ENCODE assay signal across 11 mouse cellular contexts in the genomic region with DNA sequence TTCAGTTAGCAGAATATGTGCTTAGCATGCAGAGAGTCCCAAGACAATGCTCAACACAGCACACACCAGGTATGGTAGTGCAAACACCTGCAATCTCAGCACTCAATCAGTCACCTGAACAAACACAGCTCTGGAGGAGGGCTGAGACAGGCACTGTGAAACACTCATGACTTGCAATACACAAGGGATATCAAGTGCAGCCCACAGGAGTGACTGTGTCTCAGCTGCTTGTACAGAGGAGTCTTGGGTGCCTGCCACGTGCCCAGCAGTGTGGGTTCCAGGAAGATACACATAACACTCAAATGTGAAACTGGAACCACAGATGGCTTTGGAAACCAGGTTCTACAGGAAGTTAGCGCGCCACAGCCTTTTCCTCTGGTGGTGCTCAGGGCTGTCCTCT. TPM values are rescaled to one million over a fixed set of nuclear protein-coding genes. Genes with fewer than 3 reads are reported as not detected.
DNase-seq lines count a peak whose midpoint lies in the region; ATAC-seq lines count a peak whose summit lies in the region.
"Had no signal": no experiment of that assay in that cellular context is flagged by ENCODE, and none has a peak within 500 bp of the region (broad histone marks: within the 10 kb centered on the region; RNA-seq: fewer than 3 reads in every experiment).

No protein-coding gene starts in this region.

- no peaks in the 10 kb centered on the region for H3K9me3 ChIP-seq in hindbrain, embryonic 14.5 days (ENCODE audit: control insufficient read depth, low read length)
- H3K9me3 ChIP-seq: forebrain, embryonic 13.5 days; limb, embryonic 13.5 days had no signal

- H3K27ac ChIP-seq in hindbrain, embryonic 14.5 days: no peak overlapping the region
- H3K27ac ChIP-seq: forebrain, embryonic 13.5 days; limb, embryonic 13.5 days had no signal

- H3K36me3 ChIP-seq in hindbrain, embryonic 14.5 days (replicated peaks; ENCODE audit: control insufficient read depth, insufficient read depth): peaks cover 79% of the 10 kb centered on the region

- peak; percentile 80 for DNase-seq in 416B (ENCODE audit: low read depth)
- DNase-seq in left cerebral cortex, postnatal 36 days (ENCODE audit: low spot score in 2 of 2): peak; percentile 45 to 58
- DNase-seq in right cerebral cortex, postnatal 14 days: peak; percentile 36
- no peak for DNase-seq in adipocyte (ENCODE audit: low spot score)
- no peak for DNase-seq in hindbrain, embryonic 14.5 days (ENCODE audit: low spot score)
- no peak for DNase-seq in embryo, embryonic 10.5 days (ENCODE audit: low spot score)
- no peak for DNase-seq in spleen, postnatal 10 days (ENCODE audit: low spot score in 2 of 2)
- DNase-seq: kidney, adult 8-10 months had no signal

- H3K4me2 ChIP-seq in hindbrain, embryonic 14.5 days (replicated peaks): no peak overlapping the region
- H3K4me2 ChIP-seq: forebrain, embryonic 13.5 days; limb, embryonic 13.5 days had no signal

- 95% methylated on average over 3 of the region's 3 CpGs for WGBS in hindbrain, embryonic 14.5 days

- no peak overlapping the region for H3K9ac ChIP-seq in hindbrain, embryonic 14.5 days
- H3K9ac ChIP-seq: forebrain, embryonic 13.5 days; limb, embryonic 13.5 days had no signal

- ATAC-seq in CD4-positive, CD25-positive, alpha-beta regulatory T cell, adult 4 months: peak; percentile 85
- ATAC-seq in hindbrain, embryonic 14.5 days (ENCODE audit: low FRiP score): no peak
- ATAC-seq: forebrain, embryonic 13.5 days had no signal

- no peaks in the 10 kb centered on the region for H3K27me3 ChIP-seq in hindbrain, embryonic 14.5 days (ENCODE audit: control insufficient read depth, insufficient read depth, low read length)
- H3K27me3 ChIP-seq: forebrain, embryonic 13.5 days; limb, embryonic 13.5 days had no signal

- H3K4me3 ChIP-seq in hindbrain, embryonic 14.5 days (replicated peaks; ENCODE audit: low read length): no peak overlapping the region
- H3K4me3 ChIP-seq: forebrain, embryonic 13.5 days; limb, embryonic 13.5 days had no signal

- H3K4me1 ChIP-seq in hindbrain, embryonic 14.5 days (replicated peaks; ENCODE audit: control insufficient read depth, insufficient read depth, low read length): no peaks in the 10 kb centered on the region
- H3K4me1 ChIP-seq: limb, embryonic 13.5 days had no signal

- intact Hi-C loops in left cerebral cortex, postnatal 36 days (cut with DNase I): no loop called here

RNA-seq across cellular contexts. Expression of a gene that starts 44.8 kb away (rescaled TPM):
- 10 to 100 TPM; 12.8 to 17.0 TPM for polyA plus RNA-seq in CD4-positive, CD25-positive, alpha-beta regulatory T cell, adult 4 months (2017; shearing (Covaris generic))
- 10 to 100 TPM; 44.8 to 53.0 TPM for total RNA-seq in left cerebral cortex, postnatal 36 days (2021)
- polyA plus RNA-seq in hindbrain, embryonic 14.5 days (2014; fragmentation: Nextera tagmentation; extraction: Ambion mirVana): 35.7 and 39.1 TPM in 2 replicates

Comparison
In these comparisons a context has a peak if more than half of its experiments do, and no peak if none do; other contexts are left out.
1. DNase-seq: peak in 416B (single experiment), left cerebral cortex, postnatal 36 days (2 of 2) and right cerebral cortex, postnatal 14 days (single experiment); none in adipocyte (single experiment), hindbrain, embryonic 14.5 days (single experiment), embryo, embryonic 10.5 days (single experiment) and spleen, postnatal 10 days (0 of 2).